Mouse (Mus musculus): ENCODE measurements around the gene Sh3pxd2a. TPM values are rescaled to one million over a fixed set of nuclear protein-coding genes. Genes with fewer than 3 reads are reported as not detected.
"Not testable (repeated sequence)": the region's sequence is repeated elsewhere in the genome, so short reads cannot be mapped to it uniquely, and the experiment has no call there.

The Sh3pxd2a gene
- polyA plus RNA-seq, 1 experiment from 2014 or later, result 2.3 TPM

- Histone ChIP-seq H3K4me1 (no peaks in the 10 kb centered on the region), H3K27ac (no peak overlapping the region), H3K27me3 (replicated peaks) (no peaks in the 10 kb centered on the region), H3K9me3 (no peaks in the 10 kb centered on the region), H3K36me3 (replicated peaks) (no peaks in the 10 kb centered on the region), H3K9ac (no peak overlapping the region), H3K4me3 (no peak overlapping the region), H3K4me2 (no peak overlapping the region)
- no peak for ATAC-seq (replicated peaks)
- 88% methylated on average over 7 of the region's 7 CpGs for WGBS
Measured at GRCm38 (mm10) chr19:47408656-47409055, 55.5 kb downstream of the Sh3pxd2a start.

GRCm38 (mm10) chr19:47407332-47407731 is 56.9 kb downstream of the Sh3pxd2a start:
- no peak overlapping the region for H3K27ac ChIP-seq
- no peak overlapping the region for H3K4me2 ChIP-seq
- no peak overlapping the region for H3K4me3 ChIP-seq
- ATAC-seq (replicated peaks), result no peak
- no peaks in the 10 kb centered on the region for H3K9me3 ChIP-seq
- WGBS, result 87% methylated on average over 6 of the region's 6 CpGs
- H3K27me3 ChIP-seq (replicated peaks), result no peaks in the 10 kb centered on the region
- H3K36me3 ChIP-seq (replicated peaks), result no peaks in the 10 kb centered on the region
- H3K4me1 ChIP-seq, result no peaks in the 10 kb centered on the region
- H3K9ac ChIP-seq, result no peak overlapping the region

GRCm38 (mm10) chr19:47406524-47406923 is 57.7 kb downstream of the Sh3pxd2a start:
- no peak overlapping the region for H3K4me3 ChIP-seq
- H3K27me3 ChIP-seq (replicated peaks), result no peaks in the 10 kb centered on the region
- WGBS, result 82% methylated on average over 6 of the region's 6 CpGs
- ATAC-seq (replicated peaks), result no peak
- H3K4me1 ChIP-seq, result no peaks in the 10 kb centered on the region
- H3K36me3 ChIP-seq (replicated peaks), result no peaks in the 10 kb centered on the region
- H3K9me3 ChIP-seq, result no peaks in the 10 kb centered on the region
- no peak overlapping the region for H3K4me2 ChIP-seq
- no peak overlapping the region for H3K27ac ChIP-seq
- no peak overlapping the region for H3K9ac ChIP-seq

GRCm38 (mm10) chr19:47405548-47405947 is 58.7 kb downstream of the Sh3pxd2a start:
- 94% methylated on average over 8 of the region's 8 CpGs for WGBS
- H3K27ac ChIP-seq, result no peak overlapping the region
- H3K4me2 ChIP-seq, result no peak overlapping the region
- no peaks in the 10 kb centered on the region for H3K27me3 ChIP-seq (replicated peaks)
- no peaks in the 10 kb centered on the region for H3K4me1 ChIP-seq
- H3K9ac ChIP-seq, result no peak overlapping the region
- no peaks in the 10 kb centered on the region for H3K36me3 ChIP-seq (replicated peaks)
- H3K9me3 ChIP-seq, result no peaks in the 10 kb centered on the region
- ATAC-seq (replicated peaks), result no peak
- H3K4me3 ChIP-seq, result no peak overlapping the region

- no peaks in the 10 kb centered on the region for H3K9me3 ChIP-seq
- H3K27ac ChIP-seq, result no peak overlapping the region
- H3K9ac ChIP-seq, result no peak overlapping the region
- H3K4me3 ChIP-seq, result no peak overlapping the region
- H3K27me3 ChIP-seq (replicated peaks), result no peaks in the 10 kb centered on the region
- WGBS, result 41% methylated on average over 3 of the region's 3 CpGs
- no peaks in the 10 kb centered on the region for H3K36me3 ChIP-seq (replicated peaks)
- no peaks in the 10 kb centered on the region for H3K4me1 ChIP-seq
- no peak overlapping the region for H3K4me2 ChIP-seq
- ATAC-seq (replicated peaks), result no peak
Measured at GRCm38 (mm10) chr19:47403391-47404379, 60.5 kb downstream of the Sh3pxd2a start.

- Histone ChIP-seq H3K9ac (no peak overlapping the region), H3K36me3 (replicated peaks) (no peaks in the 10 kb centered on the region), H3K27ac (no peak overlapping the region), H3K4me1 (peaks cover 3% of the 10 kb centered on the region; the same call in 1 of the 2 replicates), H3K9me3 (no peaks in the 10 kb centered on the region), H3K4me2 (no peak overlapping the region), H3K4me3 (no peak overlapping the region), H3K27me3 (replicated peaks) (no peaks in the 10 kb centered on the region)
- 48% methylated on average over 6 of the region's 6 CpGs for WGBS
- no peak for ATAC-seq (replicated peaks)
Measured at GRCm38 (mm10) chr19:47402976-47403375, 61.2 kb downstream of the Sh3pxd2a start.

GRCm38 (mm10) chr19:47402544-47402943 is 61.7 kb downstream of the Sh3pxd2a start:
- WGBS, result 83% methylated on average over 4 of the region's 4 CpGs
- Histone ChIP-seq H3K27me3 (replicated peaks) (no peaks in the 10 kb centered on the region), H3K4me1 (peaks cover 4% of the 10 kb centered on the region; the same call in 1 of the 2 replicates), H3K4me3 (no peak overlapping the region), H3K36me3 (replicated peaks) (no peaks in the 10 kb centered on the region), H3K4me2 (no peak overlapping the region), H3K9me3 (no peaks in the 10 kb centered on the region), H3K27ac (no peak overlapping the region), H3K9ac (no peak overlapping the region)
- no peak for ATAC-seq (replicated peaks)

GRCm38 (mm10) chr19:47399709-47400108 is 64.5 kb downstream of the Sh3pxd2a start:
- H3K4me1 ChIP-seq, result peaks cover 4% of the 10 kb centered on the region; the same call in 1 of the 2 replicates
- no peak for ATAC-seq (replicated peaks)
- H3K36me3 ChIP-seq (replicated peaks), result no peaks in the 10 kb centered on the region

GRCm38 (mm10) chr19:47399029-47399428 is 65.2 kb downstream of the Sh3pxd2a start:
- Histone ChIP-seq H3K36me3 (replicated peaks) (no peaks in the 10 kb centered on the region), H3K27me3 (replicated peaks) (no peaks in the 10 kb centered on the region), H3K9ac (no peak overlapping the region), H3K4me2 (no peak overlapping the region), H3K27ac (no peak overlapping the region), H3K4me3 (no peak overlapping the region), H3K4me1 (peaks cover 4% of the 10 kb centered on the region; the same call in 1 of the 2 replicates), H3K9me3 (no peaks in the 10 kb centered on the region)
- ATAC-seq (replicated peaks), result no peak
- WGBS, result 95% methylated on average over 11 of the region's 11 CpGs

More at GRCm38 (mm10) chr19:47399709-47400108, 64.5 kb downstream of the Sh3pxd2a start:
- Histone ChIP-seq H3K9me3 (no peaks in the 10 kb centered on the region), H3K27ac (no peak overlapping the region), H3K4me3 (no peak overlapping the region), H3K27me3 (replicated peaks) (no peaks in the 10 kb centered on the region), H3K4me2 (no peak overlapping the region), H3K9ac (no peak overlapping the region)
- WGBS, result 88% methylated on average over 4 of the region's 4 CpGs

GRCm38 (mm10) chr19:47397882-47398671 is 66.1 kb downstream of the Sh3pxd2a start:
- Histone ChIP-seq H3K4me1 (peaks cover 4% of the 10 kb centered on the region; the same call in 1 of the 2 replicates), H3K9me3 (no peaks in the 10 kb centered on the region), H3K27me3 (replicated peaks) (no peaks in the 10 kb centered on the region), H3K36me3 (replicated peaks) (no peaks in the 10 kb centered on the region), H3K4me3 (no peak overlapping the region), H3K4me2 (no peak overlapping the region), H3K27ac (no peak overlapping the region), H3K9ac (no peak overlapping the region)
- 56% methylated on average over 18 of the region's 18 CpGs for WGBS
- no peak for ATAC-seq (replicated peaks)

GRCm38 (mm10) chr19:47395338-47395737 is 68.9 kb downstream of the Sh3pxd2a start:
- Histone ChIP-seq H3K4me2 (no peak overlapping the region), H3K4me3 (no peak overlapping the region), H3K27me3 (replicated peaks) (no peaks in the 10 kb centered on the region), H3K36me3 (replicated peaks) (no peaks in the 10 kb centered on the region), H3K27ac (no peak overlapping the region), H3K4me1 (peaks cover 4% of the 10 kb centered on the region; the same call in 1 of the 2 replicates), H3K9me3 (no peaks in the 10 kb centered on the region), H3K9ac (no peak overlapping the region)
- WGBS, result 94% methylated on average over 4 of the region's 4 CpGs
- no peak for ATAC-seq (replicated peaks)

GRCm38 (mm10) chr19:47394781-47395180 is 69.4 kb downstream of the Sh3pxd2a start:
- H3K9me3 ChIP-seq; H3K4me1 ChIP-seq; H3K36me3 ChIP-seq (replicated peaks); H3K4me3 ChIP-seq; H3K27me3 ChIP-seq (replicated peaks); H3K4me2 ChIP-seq; ATAC-seq (replicated peaks); H3K27ac ChIP-seq; H3K9ac ChIP-seq: not testable (repeated sequence)
- 95% methylated on average over 1 of the region's 1 CpGs for WGBS
